Mouse (Mus musculus) right cerebral cortex, postnatal 10 days (tissue): ENCODE measurements around the gene Cyb5b.

Source experiments
- DNase-seq, 2 experiments: peaks; one replicate each; pipeline ENCODE4 v3.0.0; 2021; ENCODE audit warnings: low spot score in 2 of 2

Cyb5b gene

GRCm38 (mm10) chr8:107227011-107227626 lies 76.7 kb downstream of the Cyb5b start:
- DNase-seq = no peak

DNA sequence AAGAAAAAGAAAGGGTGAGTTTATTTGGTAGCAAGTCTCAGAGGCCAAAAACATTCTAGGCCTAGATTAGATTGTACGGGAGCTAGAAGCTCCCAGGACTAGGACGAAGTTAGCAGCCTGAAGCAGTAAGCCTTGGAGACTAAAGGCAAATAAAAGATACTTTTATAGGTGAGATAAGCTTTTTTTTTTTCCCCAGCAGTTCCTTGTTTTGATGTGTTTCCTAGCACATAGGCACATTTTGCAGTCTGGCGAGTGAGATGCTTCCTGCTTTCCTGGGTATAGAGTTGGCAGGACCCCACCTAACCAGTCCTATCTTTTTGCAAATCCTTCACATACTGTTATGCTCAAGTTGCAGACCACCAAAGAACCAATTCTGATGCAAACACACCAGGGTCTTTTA lies 82.8 kb downstream of the Cyb5b start:
- DNase-seq = no peak

DNA sequence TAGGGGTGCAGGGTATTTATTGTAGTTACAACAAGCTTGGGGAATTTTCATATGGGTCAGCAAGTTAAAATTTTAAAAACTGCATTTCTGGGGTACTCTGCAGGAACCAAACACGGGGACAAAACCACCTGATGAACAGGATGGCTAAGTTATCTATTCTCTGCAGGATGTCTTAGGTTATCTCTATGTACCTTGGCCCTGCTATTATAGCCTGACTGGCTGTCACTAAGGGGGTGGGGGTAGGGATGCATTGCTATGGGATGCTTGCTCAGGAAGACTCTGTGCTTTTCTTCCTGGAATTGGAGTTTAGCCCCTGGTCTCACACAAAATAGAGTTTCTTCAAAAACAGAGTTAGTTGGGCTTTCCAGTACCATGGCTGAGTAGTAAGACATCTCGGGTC lies 83.3 kb downstream of the Cyb5b start:
- no peak for DNase-seq
